Mouse (Mus musculus) lung, adult 2 months (tissue): Measurements from ENCODE around the gene Psmb10.

Experiments used
- CTCF ChIP-seq: fragments of 200-500 bp; IDR thresholded peaks from 2 replicates; pipeline ENCODE4 v1.5.1; 2011; ENCODE audit warnings: mild to moderate bottlenecking, low read length, control low read depth; ENCODE audit not compliant: insufficient read depth
- POLR2A ChIP-seq: fragments of 200-500 bp; IDR thresholded peaks from 2 replicates; pipeline ENCODE4 v1.6.1; 2011; ENCODE audit warnings: low read depth, mild to moderate bottlenecking, control low read depth, low read length, borderline replicate concordance; ENCODE audit errors: extremely low read depth

- no peak for TF ChIP-seq CTCF
- no peak for TF ChIP-seq POLR2A
These were observed 40.3 kb downstream of the Psmb10 start for GRCm38 (mm10) chr8:105897801-105898480.
